Comparison of ENCODE assay signal across 11 mouse cellular contexts in genomic region chr2:102316540-102316939, GRCm38 (mm10).
A peak's percentile ranks its signal among the peaks of the same experiment; 100 is the strongest.
DNase-seq lines count a peak whose midpoint lies in the region.
"Had no signal": no experiment of that assay in that cellular context is flagged by ENCODE, and none has a peak within 500 bp of the region (broad histone marks: within the 10 kb centered on the region; RNA-seq: fewer than 3 reads in every experiment).

No protein-coding gene starts in this region.

- peak; percentile 94 for DNase-seq in heart, adult 11 months
- no peak for DNase-seq in heart, postnatal 10 days
- DNase-seq in cerebellum, adult 11 months: peak; percentile 16
- DNase-seq in cerebellum, postnatal 10 days: peak; percentile 9 to 16
- peak; percentile 17 to 24 for DNase-seq in left cerebral cortex, postnatal 10 days (ENCODE audit: extremely low spot score in 1 of 2, low spot score in 2 of 2)
- DNase-seq in kidney, postnatal 36 days: no peak
- DNase-seq in gastrocnemius, postnatal 14 days: no peak
- DNase-seq in urinary bladder, postnatal 4 days (ENCODE audit: low spot score in 2 of 2): no peak
- DNase-seq: adrenal gland, postnatal 25 days; layer of hippocampus, adult 9-11 months; lung, adult 2 months had no signal

- intact Hi-C loops in heart, postnatal 10 days (cut with DNase I): no loop called here
- intact Hi-C loops in left cerebral cortex, postnatal 10 days (cut with DNase I): no loop called here
- intact Hi-C loops in gastrocnemius, postnatal 14 days (cut with DNase I; ENCODE audit: low total_unique reads): no loop called here

Comparison
In these comparisons a context has a peak if more than half of its experiments do, and no peak if none do; other contexts are left out.
1. DNase-seq: peak in heart, adult 11 months (single experiment), cerebellum, adult 11 months (single experiment), cerebellum, postnatal 10 days (2 of 2) and left cerebral cortex, postnatal 10 days (2 of 2); none in heart, postnatal 10 days (0 of 2), kidney, postnatal 36 days (0 of 2), gastrocnemius, postnatal 14 days (single experiment) and urinary bladder, postnatal 4 days (0 of 2).